Mouse (Mus musculus) forebrain, embryonic 10.5 days (tissue): ENCODE data around the gene Mroh2a. TPM values are rescaled to one million over a fixed set of nuclear protein-coding genes. Genes with fewer than 3 reads are reported as not detected.
"Not testable (repeated sequence)": the region's sequence is repeated elsewhere in the genome, so short reads cannot be mapped to it uniquely, and the experiment has no call there.

Experiments
- DNase-seq: peaks from one replicate; pipeline ENCODE4 v3.0.0-alpha.2; 2017; ENCODE audit warnings: low spot score; ENCODE audit errors: extremely low spot score
- H3K27ac ChIP-seq: fragments of 300-500 bp; sonication (generic); 2 replicates; pipeline ENCODE4 v1.5.1; 2016; ENCODE audit warnings: mild to moderate bottlenecking
- H3K27me3 ChIP-seq: fragments of 300-500 bp; sonication (generic); 2 replicates; pipeline ENCODE4 v1.6.1; 2016; ENCODE audit warnings: mild to moderate bottlenecking; ENCODE audit not compliant: poor library complexity, severe bottlenecking
- H3K36me3 ChIP-seq: fragments of 300-500 bp; sonication (generic); replicated peaks from 2 replicates; pipeline ENCODE4 v1.6.1; 2016; ENCODE audit warnings: mild to moderate bottlenecking, moderate library complexity
- H3K4me1 ChIP-seq: fragments of 300-500 bp; sonication (generic); 2 replicates; pipeline ENCODE4 v1.6.1; 2016
- H3K4me3 ChIP-seq: fragments of 300-500 bp; sonication (generic); 2 replicates; pipeline ENCODE4 v1.5.1; 2016; ENCODE audit warnings: mild to moderate bottlenecking, moderate library complexity
- H3K9me3 ChIP-seq: fragments of 300-500 bp; sonication (generic); 2 replicates; pipeline ENCODE4 v1.6.1; 2016; ENCODE audit warnings: mild to moderate bottlenecking, moderate library complexity
- WGBS: fragments of 180-500 bp; shearing (Covaris S2); methylation state at CpG from one replicate; pipeline ENCODE4 v1.1.7; 2016; 5-methylcytosine and 5-hydroxymethylcytosine counted together
- polyA plus RNA-seq: library from polyadenylated mRNA; unstranded; fragments of >200 nt; fragmentation: Nextera tagmentation; extraction: Ambion mirVana; gene quantifications from 2 replicates; pipeline ENCODE4 v1.2.1, GENCODE M21; 2016

Gene Mroh2a
- polyA plus RNA-seq, 1 experiment from 2014 or later = 1.4 TPM

- Histone ChIP-seq H3K27me3 (no peaks in the 10 kb centered on the region), H3K9me3 (peaks cover 54% of the 10 kb centered on the region), H3K4me1 (no peaks in the 10 kb centered on the region), H3K4me3 (no peak overlapping the region), H3K36me3 (no peaks in the 10 kb centered on the region), H3K27ac (no peak overlapping the region)
- DNase-seq = no peak
- 83% methylated on average over 1 of the region's 1 CpGs for WGBS
These were observed 13.7 kb upstream of the Mroh2a start for GRCm38 (mm10) chr1:88213061-88213460.

- Histone ChIP-seq H3K4me1 (no peaks in the 10 kb centered on the region), H3K4me3 (no peak overlapping the region), H3K9me3 (peaks cover 54% of the 10 kb centered on the region), H3K27ac (no peak overlapping the region), H3K27me3 (no peaks in the 10 kb centered on the region), H3K36me3 (no peaks in the 10 kb centered on the region)
- 88% methylated on average over 2 of the region's 2 CpGs for WGBS
- DNase-seq = peak; percentile 21
These were observed 12.9 kb upstream of the Mroh2a start for GRCm38 (mm10) chr1:88213766-88214461.

- no peaks in the 10 kb centered on the region for H3K36me3 ChIP-seq
- peak; percentile 14 for DNase-seq
- WGBS = 81% methylated on average over 2 of the region's 2 CpGs
- H3K4me3 ChIP-seq = no peak overlapping the region
- H3K9me3 ChIP-seq = peaks cover 54% of the 10 kb centered on the region
- H3K27me3 ChIP-seq = no peaks in the 10 kb centered on the region
- no peaks in the 10 kb centered on the region for H3K4me1 ChIP-seq
- H3K27ac ChIP-seq = no peak overlapping the region
These were observed 12.3 kb upstream of the Mroh2a start for GRCm38 (mm10) chr1:88214462-88214952.

- H3K36me3 ChIP-seq = no peaks in the 10 kb centered on the region
- no peaks in the 10 kb centered on the region for H3K4me1 ChIP-seq
- DNase-seq = peak; percentile 30
- H3K9me3 ChIP-seq = peaks cover 51% of the 10 kb centered on the region; the same call in 1 of the 2 replicates
- no peaks in the 10 kb centered on the region for H3K27me3 ChIP-seq
- no peak overlapping the region for H3K27ac ChIP-seq
- WGBS = 73% methylated on average over 10 of the region's 10 CpGs
- H3K4me3 ChIP-seq = no peak overlapping the region
These were observed 11.1 kb upstream of the Mroh2a start for GRCm38 (mm10) chr1:88215466-88216380.

- Histone ChIP-seq H3K27me3 (no peaks in the 10 kb centered on the region), H3K4me3 (no peak overlapping the region), H3K4me1 (no peaks in the 10 kb centered on the region), H3K27ac (no peak overlapping the region), H3K36me3 (no peaks in the 10 kb centered on the region), H3K9me3 (peaks cover 47% of the 10 kb centered on the region; the same call in 1 of the 2 replicates)
- peak; percentile 25 for DNase-seq
- WGBS = 60% methylated on average over 2 of the region's 2 CpGs
These were observed 10.2 kb upstream of the Mroh2a start for GRCm38 (mm10) chr1:88216551-88216950.

GRCm38 (mm10) chr1:88217144-88217543 lies 9.6 kb upstream of the Mroh2a start:
- H3K27me3 ChIP-seq = no peaks in the 10 kb centered on the region
- peaks cover 41% of the 10 kb centered on the region for H3K9me3 ChIP-seq
- H3K4me3 ChIP-seq = no peak overlapping the region
- H3K36me3 ChIP-seq = no peaks in the 10 kb centered on the region
- peak; percentile 15 for DNase-seq
- WGBS = 66% methylated on average over 2 of the region's 2 CpGs
- no peaks in the 10 kb centered on the region for H3K4me1 ChIP-seq
- no peak overlapping the region for H3K27ac ChIP-seq

GRCm38 (mm10) chr1:88217576-88217975 lies 9.2 kb upstream of the Mroh2a start:
- 42% methylated on average over 3 of the region's 3 CpGs for WGBS
- Histone ChIP-seq H3K36me3 (no peaks in the 10 kb centered on the region), H3K9me3 (peaks cover 37% of the 10 kb centered on the region), H3K27ac (no peak overlapping the region), H3K4me1 (no peaks in the 10 kb centered on the region), H3K4me3 (no peak overlapping the region), H3K27me3 (no peaks in the 10 kb centered on the region)
- DNase-seq = peak; percentile 20

- WGBS = 75% methylated on average over 9 of the region's 9 CpGs
- H3K27ac ChIP-seq = no peak overlapping the region
These were observed 8.7 kb upstream of the Mroh2a start for GRCm38 (mm10) chr1:88218051-88218450.

GRCm38 (mm10) chr1:88218591-88218990 lies 8.2 kb upstream of the Mroh2a start:
- Histone ChIP-seq H3K9me3 (peaks cover 26% of the 10 kb centered on the region), H3K27ac (no peak overlapping the region), H3K27me3 (no peaks in the 10 kb centered on the region), H3K4me3 (no peak overlapping the region), H3K36me3 (no peaks in the 10 kb centered on the region), H3K4me1 (no peaks in the 10 kb centered on the region)
- peak; percentile 20 for DNase-seq
- 53% methylated on average over 4 of the region's 4 CpGs for WGBS

More at GRCm38 (mm10) chr1:88218051-88218450, 8.7 kb upstream of the Mroh2a start:
- Histone ChIP-seq H3K27me3 (no peaks in the 10 kb centered on the region), H3K4me1 (no peaks in the 10 kb centered on the region), H3K9me3 (peaks cover 32% of the 10 kb centered on the region), H3K4me3 (no peak overlapping the region), H3K36me3 (no peaks in the 10 kb centered on the region)
- DNase-seq = peak; percentile 35

GRCm38 (mm10) chr1:88219054-88219453 lies 7.7 kb upstream of the Mroh2a start:
- Histone ChIP-seq H3K9me3 (peaks cover 22% of the 10 kb centered on the region), H3K4me3 (no peak overlapping the region), H3K27me3 (no peaks in the 10 kb centered on the region), H3K27ac (no peak overlapping the region), H3K4me1 (no peaks in the 10 kb centered on the region), H3K36me3 (no peaks in the 10 kb centered on the region)
- WGBS = 16% methylated on average over 1 of the region's 1 CpGs
- DNase-seq = peak; percentile 22

GRCm38 (mm10) chr1:88220336-88220735 lies 6.5 kb upstream of the Mroh2a start:
- peaks cover 10% of the 10 kb centered on the region for H3K9me3 ChIP-seq
- H3K27ac ChIP-seq = no peak overlapping the region
- DNase-seq = peak; percentile 18
- no peaks in the 10 kb centered on the region for H3K27me3 ChIP-seq
- H3K4me3 ChIP-seq = no peak overlapping the region
- H3K36me3 ChIP-seq = no peaks in the 10 kb centered on the region
- H3K4me1 ChIP-seq = no peaks in the 10 kb centered on the region

GRCm38 (mm10) chr1:88222216-88222615 lies 4.6 kb upstream of the Mroh2a start:
- no peaks in the 10 kb centered on the region for H3K4me1 ChIP-seq
- no peaks in the 10 kb centered on the region for H3K27me3 ChIP-seq
- no peaks in the 10 kb centered on the region for H3K36me3 ChIP-seq
- WGBS = 62% methylated on average over 2 of the region's 2 CpGs
- H3K27ac ChIP-seq = no peak overlapping the region
- DNase-seq = no peak
- peaks cover 20% of the 10 kb centered on the region for H3K9me3 ChIP-seq
- no peak overlapping the region for H3K4me3 ChIP-seq

- not testable (repeated sequence) for H3K27ac ChIP-seq, H3K27me3 ChIP-seq, H3K4me1 ChIP-seq, H3K36me3 ChIP-seq, H3K4me3 ChIP-seq
- DNase-seq = peak; percentile 20
- H3K9me3 ChIP-seq = peaks cover 29% of the 10 kb centered on the region
These were observed 3.7 kb upstream of the Mroh2a start for GRCm38 (mm10) chr1:88223011-88223515.
